Mouse (Mus musculus) central nervous system, embryonic 14 days (tissue): ENCODE results near the gene Npepps. TPM values are rescaled to one million over a fixed set of nuclear protein-coding genes. Genes with fewer than 3 reads are reported as not detected.

ENCODE experiments used
- polyA plus RNA-seq: library from polyadenylated mRNA; depleted of rRNA; stranded (reverse); fragments of >200 nt; gene quantifications from 2 replicates; pipeline ENCODE4 v1.2.3, GENCODE M21; 2012; rRNA removed

The Npepps gene
- 102 and 105 TPM in 2 replicates for polyA plus RNA-seq

DNA sequence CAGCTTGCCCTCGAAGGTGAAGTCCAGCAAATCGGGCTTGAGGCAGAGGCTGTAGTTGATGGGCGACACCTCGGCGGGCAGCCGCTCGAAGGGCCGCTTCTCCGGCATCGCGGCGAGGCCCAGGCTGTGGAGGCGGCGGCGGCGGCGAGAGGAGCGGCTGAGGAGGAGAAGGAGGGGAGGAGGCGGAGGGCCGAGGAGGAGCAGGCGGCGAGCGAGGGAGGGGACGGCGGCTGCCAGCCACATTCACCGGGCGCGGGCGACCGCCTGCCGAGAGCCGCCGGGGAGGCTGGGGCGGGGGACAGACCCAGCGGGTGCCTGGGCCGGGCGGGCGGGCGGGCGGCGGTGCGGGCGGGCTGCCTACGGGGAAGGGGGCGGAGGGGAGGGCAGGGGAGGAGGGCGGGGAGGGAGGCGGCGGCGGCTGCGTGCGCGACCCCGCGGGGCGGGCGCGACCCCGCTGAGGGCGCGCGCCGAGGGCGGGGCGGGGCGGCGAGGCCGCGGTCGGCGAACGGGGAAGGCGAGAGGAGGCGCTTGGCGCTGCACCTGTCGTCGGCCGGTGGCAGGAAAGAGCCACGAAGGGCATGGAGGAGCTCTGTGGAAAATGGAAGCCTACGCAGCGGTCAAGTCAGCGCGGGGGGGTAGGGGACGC, at the start of gene Npepps:
TSS of gene Npepps (minus strand) at position 423 of the 646 bp plus-strand sequence.

GRCm38 (mm10) chr11:97315504-97316503, 35.4 kb upstream of the Npepps start, which contains the start of gene Mrpl45:
TSS of gene Mrpl45 (plus strand) at chr11:97315716.

DNA sequence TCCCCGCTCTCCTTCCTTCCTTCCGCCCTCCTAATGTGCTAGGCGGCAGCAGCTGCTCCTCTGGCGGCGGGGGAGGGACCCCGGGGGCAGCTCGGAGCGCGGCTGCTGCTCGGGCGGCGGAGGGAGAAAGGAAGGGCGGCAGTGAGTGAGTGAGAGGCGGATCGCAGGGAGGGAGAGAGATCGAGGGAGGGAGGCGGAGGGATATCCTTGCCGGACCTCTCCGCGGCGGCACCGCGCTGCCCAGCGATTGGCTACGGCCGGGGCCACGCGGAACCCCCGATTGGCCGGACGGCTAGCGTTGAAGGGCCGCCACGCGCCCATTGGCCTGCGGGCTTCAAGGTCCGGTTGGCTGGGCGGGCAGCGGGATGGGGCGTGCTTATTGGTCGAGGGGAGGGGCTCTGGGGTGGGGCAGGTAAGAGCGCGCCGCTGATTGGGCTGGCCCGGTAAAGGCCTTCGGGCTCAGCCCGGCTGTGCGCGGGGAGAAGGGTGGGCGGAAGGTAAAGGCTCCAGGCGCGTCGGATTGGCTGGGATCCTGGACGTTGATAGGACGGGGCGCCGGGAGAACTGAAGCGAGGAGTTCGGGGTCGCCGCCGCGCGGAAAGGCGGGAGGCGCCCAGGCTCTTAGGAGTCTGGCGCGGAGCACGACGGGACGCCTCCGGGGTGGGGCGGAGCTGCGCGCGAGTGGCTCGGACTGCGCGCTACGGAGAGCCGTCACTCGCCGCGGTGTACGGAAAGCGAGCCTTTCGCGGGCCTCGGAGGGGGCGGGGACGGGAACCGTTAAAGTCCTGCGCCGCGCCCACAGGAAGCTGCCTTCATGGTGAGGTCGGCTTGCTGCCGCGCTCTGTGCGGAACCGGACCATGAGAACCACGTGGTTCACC, 92.4 kb downstream of the Npepps start, which contains the start of gene Kpnb1:
TSS of gene Kpnb1 (minus strand) at position 118 of the 879 bp plus-strand sequence.

Other genes with a start within 250 kb of the Npepps start
- gene Lrrc46, start 239.2 kb downstream of the Npepps start, polyA plus RNA-seq, result 2.0 and 2.8 TPM in 2 replicates
- gene Mrpl10, start 239.1 kb downstream of the Npepps start, polyA plus RNA-seq, result 59.5 and 60.3 TPM in 2 replicates
- 14.3 and 14.8 TPM in 2 replicates for gene Osbpl7, start 230.0 kb downstream of the Npepps start, polyA plus RNA-seq
- 0.10 and 0.17 TPM in 2 replicates for gene Tbx21, start 165.3 kb downstream of the Npepps start, polyA plus RNA-seq
- 53.9 and 64.0 TPM in 2 replicates for gene Tbkbp1, start 129.1 kb downstream of the Npepps start, polyA plus RNA-seq
- gene Kpnb1, start 92.8 kb downstream of the Npepps start, polyA plus RNA-seq, result 135 and 137 TPM in 2 replicates
- 26.5 and 26.7 TPM in 2 replicates for gene Mrpl45, start 35.1 kb upstream of the Npepps start, polyA plus RNA-seq
- 0.31 and 0.36 TPM in 2 replicates for gene Gpr179, start 71.4 kb upstream of the Npepps start, polyA plus RNA-seq
- gene Socs7, start 81.9 kb upstream of the Npepps start, polyA plus RNA-seq, result 27.7 and 31.3 TPM in 2 replicates
- gene Arhgap23, start 134.9 kb upstream of the Npepps start, polyA plus RNA-seq, result 22.6 and 28.7 TPM in 2 replicates
- 0.13 and 0.14 TPM in 2 replicates for gene 4933428G20Rik, start 219.7 kb upstream of the Npepps start, polyA plus RNA-seq